Mouse (Mus musculus): ENCODE measurements around the gene Ppm1b.
A peak's percentile ranks its signal among the peaks of the same experiment; 100 is the strongest.

Gene Ppm1b

GRCm38 (mm10) chr17:84958411-84958911 is 1.9 kb downstream of the Ppm1b start:
- DNase-seq (ENCODE audit: low spot score), result no peak

- no peak for DNase-seq (ENCODE audit: low spot score)
Measured at GRCm38 (mm10) chr17:84958986-84959664, 2.6 kb downstream of the Ppm1b start.

GRCm38 (mm10) chr17:84959665-84960020 is 3.1 kb downstream of the Ppm1b start:
- DNase-seq (ENCODE audit: low spot score), result no peak

- DNase-seq (ENCODE audit: low spot score), result no peak
Measured at GRCm38 (mm10) chr17:84960136-84960535, 3.6 kb downstream of the Ppm1b start.

- DNase-seq (ENCODE audit: low spot score), result no peak
Measured at GRCm38 (mm10) chr17:84962046-84962445, 5.5 kb downstream of the Ppm1b start.

GRCm38 (mm10) chr17:84963651-84964050 is 7.1 kb downstream of the Ppm1b start:
- DNase-seq (ENCODE audit: low spot score), result no peak

- no peak for DNase-seq (ENCODE audit: low spot score)
Measured at GRCm38 (mm10) chr17:84966231-84966630, 9.7 kb downstream of the Ppm1b start.

- no peak for DNase-seq (ENCODE audit: low spot score)
Measured at GRCm38 (mm10) chr17:84967045-84967444, 10.5 kb downstream of the Ppm1b start.

GRCm38 (mm10) chr17:84969916-84970315 is 13.4 kb downstream of the Ppm1b start:
- DNase-seq (ENCODE audit: low spot score), result no peak

- DNase-seq (ENCODE audit: low spot score), result no peak
Measured at GRCm38 (mm10) chr17:84981721-84982120, 25.2 kb downstream of the Ppm1b start.

- DNase-seq (ENCODE audit: low spot score), result no peak
Measured at GRCm38 (mm10) chr17:84982735-84983134, 26.2 kb downstream of the Ppm1b start.

GRCm38 (mm10) chr17:84986368-84986767 is 29.8 kb downstream of the Ppm1b start:
- no peak for DNase-seq (ENCODE audit: low spot score)

GRCm38 (mm10) chr17:84987834-84988410 is 31.4 kb downstream of the Ppm1b start:
- DNase-seq (ENCODE audit: low spot score), result no peak

GRCm38 (mm10) chr17:84988514-84988913 is 32.0 kb downstream of the Ppm1b start:
- no peak for DNase-seq (ENCODE audit: low spot score)

GRCm38 (mm10) chr17:84995844-84996243 is 39.3 kb downstream of the Ppm1b start:
- no peak for DNase-seq (ENCODE audit: low spot score)

- DNase-seq (ENCODE audit: low spot score), result no peak
Measured at GRCm38 (mm10) chr17:84997639-84998038, 41.1 kb downstream of the Ppm1b start.

GRCm38 (mm10) chr17:84999636-85000035 is 43.1 kb downstream of the Ppm1b start:
- no peak for DNase-seq (ENCODE audit: low spot score)

- no peak for DNase-seq (ENCODE audit: low spot score)
Measured at GRCm38 (mm10) chr17:85013485-85013884, 56.9 kb downstream of the Ppm1b start.

- DNase-seq (ENCODE audit: low spot score), result no peak
Measured at GRCm38 (mm10) chr17:85014632-85015031, 58.1 kb downstream of the Ppm1b start.

GRCm38 (mm10) chr17:85018344-85018743 is 61.8 kb downstream of the Ppm1b start:
- DNase-seq (ENCODE audit: low spot score), result no peak

- DNase-seq (ENCODE audit: low spot score), result no peak
Measured at GRCm38 (mm10) chr17:85018794-85019193, 62.3 kb downstream of the Ppm1b start.

- DNase-seq (ENCODE audit: low spot score), result no peak
Measured at GRCm38 (mm10) chr17:85020343-85020742, 63.8 kb downstream of the Ppm1b start.

- peak; percentile 56 for DNase-seq (ENCODE audit: low spot score)
Measured at GRCm38 (mm10) chr17:85023247-85024167, 67.0 kb downstream of the Ppm1b start.

Measured in urinary bladder, postnatal 14 days (tissue).